Mouse (Mus musculus) spleen, adult 2 months (tissue): ENCODE results near the gene Atg5. TPM values are rescaled to one million over a fixed set of nuclear protein-coding genes. Genes with fewer than 3 reads are reported as not detected.

Experiments used
- DNase-seq, 2 experiments: peaks; one replicate each; pipeline versions ENCODE4 v3.0.0 to v3.0.0-alpha.2; 2012 to 2021; ENCODE audit warnings: low spot score in 2 of 2, low read depth in 1 of 2
- H3K27ac ChIP-seq: fragments of 200-500 bp; 2 replicates; pipeline ENCODE4 v1.5.1; 2012; ENCODE audit warnings: low read length, inconsistent platforms; ENCODE audit not compliant: insufficient read depth
- H3K27me3 ChIP-seq: fragments of 200-500 bp; 2 replicates; pipeline ENCODE4 v1.6.1; 2012; ENCODE audit warnings: mild to moderate bottlenecking, moderate library complexity, low read length, inconsistent platforms; ENCODE audit not compliant: control insufficient read depth, insufficient read depth
- H3K36me3 ChIP-seq: fragments of 200-500 bp; 2 replicates; pipeline ENCODE4 v1.6.1; 2012; ENCODE audit warnings: mild to moderate bottlenecking, low read length, inconsistent platforms; ENCODE audit not compliant: control insufficient read depth, insufficient read depth
- H3K4me1 ChIP-seq: fragments of 200-500 bp; 2 replicates; pipeline ENCODE4 v1.6.1; 2011; ENCODE audit warnings: inconsistent platforms; ENCODE audit not compliant: control insufficient read depth, insufficient read depth, insufficient read length
- H3K4me3 ChIP-seq: fragments of 200-500 bp; 2 replicates; pipeline ENCODE4 v1.5.1; 2011; ENCODE audit warnings: mild to moderate bottlenecking, inconsistent platforms; ENCODE audit not compliant: insufficient read depth, insufficient read length; ENCODE audit errors: extremely low read depth
- CTCF ChIP-seq: fragments of 200-500 bp; IDR thresholded peaks from 2 replicates; pipeline ENCODE4 v1.5.1; 2011; ENCODE audit warnings: mild to moderate bottlenecking, inconsistent platforms; ENCODE audit not compliant: insufficient read depth, insufficient read length, insufficient replicate concordance; ENCODE audit errors: extremely low read depth
- POLR2A ChIP-seq: fragments of 200-500 bp; IDR thresholded peaks from 2 replicates; pipeline ENCODE4 v1.6.1; 2011; ENCODE audit warnings: low read depth, low read length, inconsistent platforms
- WGBS: fragments of 180-500 bp; shearing (Covaris S2); methylation state at CpG from one replicate; pipeline ENCODE4 v1.1.7; 2018; 5-methylcytosine and 5-hydroxymethylcytosine counted together
- polyA plus RNA-seq: library from polyadenylated mRNA; depleted of rRNA; stranded (reverse); fragments of >200 nt; gene quantifications from 2 replicates; pipeline ENCODE4 v1.2.3, GENCODE M21; 2012

Gene Atg5
- polyA plus RNA-seq, 1 experiment = 5.0 TPM

DNA sequence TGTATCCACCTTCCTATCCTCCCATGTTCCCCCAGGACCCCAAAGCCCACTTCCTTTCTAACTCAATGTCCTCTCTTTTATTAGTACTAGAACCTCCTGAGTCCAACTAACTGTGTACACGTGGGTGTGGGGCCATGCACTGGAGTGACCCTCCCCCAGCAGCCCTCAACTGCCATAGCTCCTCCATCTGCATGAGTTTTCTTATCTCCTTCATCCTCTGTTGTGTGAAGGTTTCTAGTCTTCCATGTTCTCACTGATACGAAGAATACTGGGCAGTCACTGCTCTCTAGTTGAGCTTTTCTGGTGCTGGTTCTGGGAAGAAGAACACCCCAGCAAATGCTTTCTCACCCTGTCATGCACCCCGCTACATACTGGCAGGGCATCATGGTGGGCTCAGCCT lies 104.1 kb downstream of the Atg5 start:
- no peak for TF ChIP-seq CTCF
- no peak for TF ChIP-seq POLR2A
- no peak overlapping the region for H3K4me3 ChIP-seq
- H3K36me3 ChIP-seq = no peaks in the 10 kb centered on the region
- no peaks in the 10 kb centered on the region for H3K4me1 ChIP-seq
- DNase-seq = no peak
- no peak overlapping the region for H3K27ac ChIP-seq
- WGBS = 76% methylated on average over 3 of the region's 3 CpGs
- H3K27me3 ChIP-seq = no peaks in the 10 kb centered on the region

DNA sequence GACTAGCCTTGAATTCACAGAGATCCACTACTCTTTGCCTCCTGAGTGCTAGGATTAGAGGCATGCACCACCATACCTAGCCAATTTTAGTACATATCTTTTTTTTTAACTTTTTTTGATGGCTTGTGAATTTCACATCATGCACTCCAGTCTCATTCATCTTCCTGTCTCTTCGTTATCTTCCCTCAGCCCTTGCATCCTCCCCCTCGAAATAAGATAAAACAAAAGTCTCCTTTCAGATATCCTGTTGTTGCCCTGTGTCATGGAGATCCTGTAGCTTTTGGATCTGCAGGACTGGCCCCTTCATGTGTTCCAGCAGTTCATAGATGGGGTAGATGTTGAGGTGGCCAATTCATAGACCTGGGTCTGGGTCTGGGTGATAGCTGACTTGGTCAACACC lies 106.5 kb downstream of the Atg5 start:
- DNase-seq = no peak

DNA sequence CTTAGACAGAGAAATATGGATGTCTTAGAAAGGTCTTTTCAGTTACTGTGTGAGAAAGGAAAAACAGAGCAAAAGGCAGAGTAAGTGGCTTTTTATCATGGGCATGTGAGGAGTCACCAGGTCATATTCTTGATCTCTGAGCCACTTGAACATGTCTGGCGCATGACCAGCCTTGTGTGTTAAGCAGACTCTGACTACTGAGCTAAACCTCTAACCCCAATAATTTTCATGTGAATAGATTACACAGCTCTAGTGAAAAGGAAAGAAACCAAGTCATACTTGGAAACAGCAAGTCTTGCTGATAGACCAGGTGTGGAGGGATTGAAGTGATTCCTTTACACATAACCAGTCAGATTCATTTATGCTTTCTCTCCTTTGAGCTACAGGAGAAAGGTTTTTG lies 107.3 kb downstream of the Atg5 start:
- Histone ChIP-seq H3K27ac (no peak overlapping the region), H3K36me3 (no peaks in the 10 kb centered on the region), H3K27me3 (no peaks in the 10 kb centered on the region), H3K4me3 (no peak overlapping the region), H3K4me1 (peaks cover 4% of the 10 kb centered on the region; the same call in 1 of the 2 replicates)
- no peak for DNase-seq
- TF ChIP-seq CTCF = no peak
- TF ChIP-seq POLR2A = no peak
- WGBS = 89% methylated on average over 1 of the region's 1 CpGs

More for the DNA sequence above, 106.5 kb downstream of the Atg5 start:
- no peaks in the 10 kb centered on the region for H3K36me3 ChIP-seq
- TF ChIP-seq CTCF (no peak), POLR2A (no peak)
- no peak overlapping the region for H3K27ac ChIP-seq
- H3K4me3 ChIP-seq = no peak overlapping the region
- H3K27me3 ChIP-seq = no peaks in the 10 kb centered on the region
- 69% methylated on average over 2 of the region's 2 CpGs for WGBS
- no peaks in the 10 kb centered on the region for H3K4me1 ChIP-seq

DNA sequence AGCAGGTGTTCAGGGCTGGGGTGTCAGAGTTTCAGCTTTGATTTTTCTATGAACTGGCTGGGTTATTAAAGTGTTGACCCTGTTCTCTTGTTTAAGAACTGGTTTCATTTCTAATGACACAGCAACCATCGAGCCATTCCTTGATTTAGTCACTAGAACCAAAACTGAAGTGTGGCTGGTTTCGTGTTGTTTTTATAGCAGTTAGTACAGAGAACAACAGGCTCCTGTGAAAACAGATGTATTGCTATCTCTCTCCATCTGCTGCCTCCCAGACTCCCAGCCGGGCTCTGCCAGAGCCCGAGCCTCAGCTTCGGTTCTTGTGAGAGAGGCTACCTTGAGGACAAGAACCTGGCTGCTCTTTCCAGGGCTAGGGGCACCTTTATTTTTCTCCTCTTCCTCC lies 109.7 kb downstream of the Atg5 start:
- no peak overlapping the region for H3K4me3 ChIP-seq
- DNase-seq = no peak
- peaks cover 15% of the 10 kb centered on the region; the same call in 1 of the 2 replicates for H3K4me1 ChIP-seq
- H3K36me3 ChIP-seq = no peaks in the 10 kb centered on the region
- H3K27me3 ChIP-seq = no peaks in the 10 kb centered on the region
- TF ChIP-seq CTCF = no peak
- no peak for TF ChIP-seq POLR2A
- WGBS = 78% methylated on average over 5 of the region's 5 CpGs
- no peak overlapping the region for H3K27ac ChIP-seq

DNA sequence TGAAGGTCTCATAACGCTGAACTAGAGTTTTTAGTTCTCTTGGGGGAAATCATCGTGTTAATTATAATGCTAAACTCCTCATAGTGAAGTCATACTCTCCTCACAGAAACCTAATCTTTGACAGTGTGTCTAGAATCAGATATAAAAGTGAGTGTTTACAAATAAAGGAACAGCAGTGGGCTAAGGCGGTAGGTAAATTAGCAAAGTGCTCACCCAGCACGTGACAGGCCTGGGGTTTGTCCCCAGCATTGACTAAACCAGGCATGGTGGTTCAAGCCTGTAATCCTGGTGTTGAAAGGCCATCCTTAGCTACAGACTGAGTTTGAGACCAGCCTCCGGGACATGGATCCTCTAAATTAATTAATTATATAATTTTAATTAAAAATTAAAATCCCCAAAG lies 110.2 kb downstream of the Atg5 start:
- Histone ChIP-seq H3K27ac (no peak overlapping the region), H3K36me3 (no peaks in the 10 kb centered on the region), H3K27me3 (no peaks in the 10 kb centered on the region), H3K4me3 (no peak overlapping the region), H3K4me1 (peaks cover 15% of the 10 kb centered on the region; the same call in 1 of the 2 replicates)
- TF ChIP-seq CTCF (no peak), POLR2A (no peak)
- 92% methylated on average over 5 of the region's 5 CpGs for WGBS
- DNase-seq = no peak

DNA sequence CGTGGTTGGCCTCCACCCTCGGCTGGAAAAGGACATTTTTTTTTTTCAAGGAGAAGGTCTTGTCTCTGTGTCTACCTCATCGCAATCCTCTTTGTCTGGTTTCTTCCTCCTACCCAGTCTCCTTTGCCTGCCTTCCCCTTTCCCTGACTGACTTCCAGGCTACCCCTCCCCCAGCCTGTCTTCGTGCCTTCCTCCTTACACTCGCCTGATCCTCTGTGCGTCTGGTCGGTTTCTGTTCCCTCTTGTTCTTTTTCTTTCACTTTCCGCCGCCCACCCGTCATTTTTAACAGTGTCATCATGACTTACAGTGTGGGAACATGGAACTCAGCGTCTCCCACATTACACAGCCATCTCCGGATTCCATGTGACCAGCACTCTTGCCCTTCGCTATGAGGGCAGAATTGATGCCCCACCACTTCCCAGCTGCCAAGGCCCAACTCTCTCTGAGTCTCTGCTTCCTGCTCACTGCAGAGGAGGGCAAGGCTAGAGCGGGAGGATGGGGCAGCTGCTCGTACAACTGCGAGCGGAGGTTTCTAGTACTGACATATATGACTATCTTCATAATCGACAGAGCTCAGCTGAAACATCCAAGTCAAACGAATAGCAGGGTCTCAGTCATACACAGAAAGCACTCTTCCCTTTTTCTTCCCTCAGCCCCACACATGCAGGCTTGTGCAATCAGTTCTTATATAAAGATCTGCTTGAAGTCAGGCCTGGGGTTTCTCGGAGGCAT lies 112.5 kb downstream of the Atg5 start:
- no peaks in the 10 kb centered on the region for H3K27me3 ChIP-seq
- H3K36me3 ChIP-seq = no peaks in the 10 kb centered on the region
- H3K4me1 ChIP-seq = peaks cover 15% of the 10 kb centered on the region; the same call in 1 of the 2 replicates
- H3K4me3 ChIP-seq = peak overlapping the region; percentile 67
- peak overlapping the region; percentile 86 for H3K27ac ChIP-seq
- 2% methylated on average over 20 of the region's 20 CpGs for WGBS
- TF ChIP-seq POLR2A = no peak; the same call in 1 of the 2 replicates
- TF ChIP-seq CTCF = no peak
- DNase-seq = peak; percentile 68 to 73

DNA sequence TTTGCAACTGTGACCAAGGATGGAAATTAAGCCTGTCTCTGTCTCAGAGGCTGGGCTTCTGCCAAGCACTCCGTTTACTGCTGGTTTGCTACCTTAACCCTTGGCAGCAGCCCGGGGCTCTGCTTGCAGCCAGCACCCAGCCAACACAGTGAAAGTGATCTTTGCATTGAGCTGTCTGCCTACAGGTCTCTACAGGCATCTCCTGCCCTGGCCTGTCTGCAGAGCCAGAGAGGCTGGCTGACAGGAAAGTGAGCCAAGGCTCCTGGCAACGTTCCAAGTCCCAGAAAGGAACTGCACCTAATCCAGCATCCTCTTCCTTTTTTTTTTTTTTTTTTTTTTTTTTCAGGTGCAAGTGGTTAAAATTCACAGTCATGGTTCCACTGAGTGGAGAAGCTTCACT lies 113.2 kb downstream of the Atg5 start:
- Histone ChIP-seq H3K27ac (peak overlapping the region; percentile 86), H3K27me3 (no peaks in the 10 kb centered on the region), H3K36me3 (no peaks in the 10 kb centered on the region), H3K4me3 (no peak overlapping the region), H3K4me1 (peaks cover 15% of the 10 kb centered on the region; the same call in 1 of the 2 replicates)
- TF ChIP-seq POLR2A (no peak), CTCF (no peak)
- 5% methylated on average over 3 of the region's 3 CpGs for WGBS
- peak in 1 of 2 experiments; percentile 29 for DNase-seq
